Mouse (Mus musculus) hindbrain, embryonic 12.5 days (tissue): ENCODE results near the gene Hoxd9. TPM values are rescaled to one million over a fixed set of nuclear protein-coding genes. Genes with fewer than 3 reads are reported as not detected.

Experiments used
- ATAC-seq: fragments of 200-750 bp; cut with Nextera tagmentation; 2 replicates; pipeline ENCODE4 v1.8.0; 2017; ENCODE audit warnings: moderate TSS enrichment; ENCODE audit not compliant: low FRiP score
- H3K27ac ChIP-seq: fragments of 300-500 bp; sonication (generic); 2 replicates; pipeline ENCODE4 v1.5.1; 2016; ENCODE audit warnings: mild to moderate bottlenecking
- H3K27me3 ChIP-seq: fragments of 300-500 bp; sonication (generic); 2 replicates; pipeline ENCODE4 v1.6.1; 2016; ENCODE audit warnings: mild to moderate bottlenecking
- H3K36me3 ChIP-seq: fragments of 300-500 bp; sonication (generic); 2 replicates; pipeline ENCODE4 v1.6.1; 2016; ENCODE audit warnings: mild to moderate bottlenecking
- H3K4me1 ChIP-seq: fragments of 300-500 bp; sonication (generic); 2 replicates; pipeline ENCODE4 v1.6.1; 2016
- H3K4me2 ChIP-seq: fragments of 300-500 bp; sonication (generic); replicated peaks from 2 replicates; pipeline ENCODE4 v1.6.1; 2016; ENCODE audit warnings: mild to moderate bottlenecking
- H3K4me3 ChIP-seq: fragments of 300-500 bp; sonication (generic); 2 replicates; pipeline ENCODE4 v1.5.1; 2016; ENCODE audit warnings: mild to moderate bottlenecking
- H3K9ac ChIP-seq: fragments of 300-500 bp; sonication (generic); 2 replicates; pipeline ENCODE4 v1.6.1; 2016; ENCODE audit warnings: mild to moderate bottlenecking, moderate library complexity
- H3K9me3 ChIP-seq: fragments of 300-500 bp; sonication (generic); replicated peaks from 2 replicates; pipeline ENCODE4 v1.6.1; 2016; ENCODE audit warnings: mild to moderate bottlenecking
- WGBS: fragments of 180-500 bp; shearing (Covaris S2); methylation state at CpG from one replicate; pipeline ENCODE4 v1.1.7; 2016; 5-methylcytosine and 5-hydroxymethylcytosine counted together
- polyA plus RNA-seq: library from polyadenylated mRNA; unstranded; fragments of >200 nt; fragmentation: Nextera tagmentation; extraction: Ambion mirVana; gene quantifications from 2 replicates; pipeline ENCODE4 v1.2.1, GENCODE M21; 2016

The Hoxd9 gene
- polyA plus RNA-seq, 1 experiment from 2014 or later, result not detected

- 1% methylated on average over 14 of the region's 14 CpGs for WGBS
- Histone ChIP-seq H3K4me3 (no peak overlapping the region), H3K36me3 (no peaks in the 10 kb centered on the region), H3K4me2 (no peak overlapping the region), H3K9me3 (no peaks in the 10 kb centered on the region), H3K4me1 (peaks cover 11% of the 10 kb centered on the region), H3K9ac (no peak overlapping the region), H3K27me3 (peaks cover 98% of the 10 kb centered on the region), H3K27ac (no peak overlapping the region)
- ATAC-seq, result no peak
These were observed 17.4 kb downstream of the Hoxd9 start for GRCm38 (mm10) chr2:74714881-74715280.

DNA sequence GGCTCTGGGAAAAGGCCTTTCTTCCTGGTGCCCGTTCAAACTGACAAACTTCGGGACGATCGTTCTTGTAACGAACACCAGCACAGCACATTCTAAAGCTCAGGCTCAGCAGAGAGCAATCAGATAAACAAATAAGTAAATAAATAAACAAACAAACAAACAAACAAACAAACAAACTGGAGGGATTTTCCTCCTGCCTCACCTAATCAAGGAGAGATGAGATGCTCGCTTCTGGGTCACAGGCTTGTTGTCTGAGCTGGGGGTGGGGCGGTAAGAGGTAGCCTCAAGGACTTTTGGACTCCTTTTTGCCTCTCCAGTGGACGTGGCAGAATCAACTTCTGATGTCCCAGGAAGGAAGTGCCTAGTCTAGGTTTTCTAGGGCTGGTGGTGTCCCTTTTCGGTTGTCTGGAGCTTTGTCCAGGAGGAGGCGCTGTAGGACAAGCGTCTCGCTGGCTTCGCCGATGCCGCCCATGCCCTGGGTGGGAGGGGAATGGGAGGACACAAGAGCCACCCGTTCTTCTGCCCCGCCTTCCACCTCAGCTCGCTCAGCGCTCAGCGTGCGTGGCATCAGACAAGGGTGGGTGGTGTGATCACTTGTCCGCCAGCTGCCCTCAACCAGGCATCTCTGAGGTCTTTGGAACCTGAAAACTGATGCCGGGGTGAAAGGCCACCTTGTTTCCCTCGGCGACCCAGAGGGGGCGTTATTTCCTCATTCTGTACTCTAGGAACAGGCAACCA is 18.1 kb downstream of the Hoxd9 start:
- Histone ChIP-seq H3K9ac (no peak overlapping the region), H3K9me3 (no peaks in the 10 kb centered on the region), H3K27ac (no peak overlapping the region), H3K27me3 (peaks cover 98% of the 10 kb centered on the region), H3K4me2 (peak overlapping the region; percentile 54), H3K4me3 (no peak overlapping the region), H3K36me3 (no peaks in the 10 kb centered on the region), H3K4me1 (peaks cover 11% of the 10 kb centered on the region)
- WGBS, result 2% methylated on average over 26 of the region's 26 CpGs
- ATAC-seq, result peak; percentile 80

GRCm38 (mm10) chr2:74720384-74720783 is 22.9 kb downstream of the Hoxd9 start:
- Histone ChIP-seq H3K4me2 (no peak overlapping the region), H3K9ac (no peak overlapping the region), H3K36me3 (no peaks in the 10 kb centered on the region), H3K27me3 (peaks cover 100% of the 10 kb centered on the region), H3K4me3 (no peak overlapping the region), H3K27ac (no peak overlapping the region), H3K4me1 (peaks cover 2% of the 10 kb centered on the region; the same call in 1 of the 2 replicates), H3K9me3 (no peaks in the 10 kb centered on the region)
- WGBS, result 11% methylated on average over 2 of the region's 2 CpGs
- ATAC-seq, result no peak

DNA sequence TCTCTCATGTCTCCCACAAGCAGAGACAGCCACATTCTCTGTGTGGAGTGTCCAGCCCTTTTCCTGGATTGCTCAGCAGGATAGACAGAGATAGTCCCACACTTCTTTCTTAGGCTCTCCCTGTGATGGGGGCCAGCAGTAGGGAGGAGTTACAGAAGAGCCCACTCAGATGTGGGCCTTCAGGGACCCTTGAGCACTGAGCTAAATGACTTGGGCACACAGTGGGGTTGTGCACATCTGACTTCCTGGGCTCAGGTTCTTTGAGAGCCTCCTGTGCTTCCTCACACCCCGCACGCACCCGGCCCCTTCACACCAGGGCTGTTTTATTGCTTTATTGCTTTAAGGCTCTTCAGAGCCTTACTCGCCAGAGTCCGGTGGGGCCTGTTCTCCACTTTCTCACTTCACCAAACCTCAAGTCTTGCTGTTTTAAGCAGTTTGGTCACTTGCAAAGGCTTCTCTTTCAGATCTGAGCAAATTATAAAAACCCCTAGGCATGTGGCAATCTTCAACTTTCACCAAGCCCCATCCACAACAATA is 23.5 kb downstream of the Hoxd9 start:
- Histone ChIP-seq H3K9ac (no peak overlapping the region), H3K4me2 (no peak overlapping the region), H3K27me3 (peaks cover 100% of the 10 kb centered on the region), H3K27ac (no peak overlapping the region), H3K9me3 (no peaks in the 10 kb centered on the region), H3K4me1 (no peaks in the 10 kb centered on the region), H3K36me3 (no peaks in the 10 kb centered on the region), H3K4me3 (no peak overlapping the region)
- ATAC-seq, result no peak
- 7% methylated on average over 5 of the region's 5 CpGs for WGBS

DNA sequence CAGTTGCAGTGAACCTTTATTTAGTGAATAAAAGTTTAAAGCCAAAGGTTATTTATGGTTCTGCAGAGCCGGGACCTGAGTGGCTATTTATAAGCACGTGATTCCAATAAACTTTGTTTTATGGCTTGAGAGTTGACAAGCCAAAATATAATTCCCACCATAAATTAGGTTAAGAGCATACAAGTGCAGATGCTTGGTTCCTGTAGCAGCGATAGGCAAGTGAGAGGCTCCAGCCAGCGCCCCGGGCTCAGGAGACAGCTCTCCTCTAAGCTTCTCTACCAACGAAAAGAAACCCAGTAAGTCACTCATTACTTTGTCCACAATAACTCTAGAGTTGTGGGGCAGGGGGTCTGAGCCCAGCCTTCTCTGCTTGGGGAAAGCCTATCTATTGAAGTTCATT is 24.4 kb downstream of the Hoxd9 start:
- H3K27me3 ChIP-seq, result peaks cover 100% of the 10 kb centered on the region
- H3K9ac ChIP-seq, result no peak overlapping the region
- H3K9me3 ChIP-seq, result no peaks in the 10 kb centered on the region
- no peaks in the 10 kb centered on the region for H3K4me1 ChIP-seq
- H3K36me3 ChIP-seq, result no peaks in the 10 kb centered on the region
- no peak for ATAC-seq
- peak overlapping the region; percentile 49; the same call in 1 of the 2 replicates for H3K4me2 ChIP-seq
- H3K4me3 ChIP-seq, result no peak overlapping the region
- no peak overlapping the region for H3K27ac ChIP-seq
- 3% methylated on average over 6 of the region's 6 CpGs for WGBS

DNA sequence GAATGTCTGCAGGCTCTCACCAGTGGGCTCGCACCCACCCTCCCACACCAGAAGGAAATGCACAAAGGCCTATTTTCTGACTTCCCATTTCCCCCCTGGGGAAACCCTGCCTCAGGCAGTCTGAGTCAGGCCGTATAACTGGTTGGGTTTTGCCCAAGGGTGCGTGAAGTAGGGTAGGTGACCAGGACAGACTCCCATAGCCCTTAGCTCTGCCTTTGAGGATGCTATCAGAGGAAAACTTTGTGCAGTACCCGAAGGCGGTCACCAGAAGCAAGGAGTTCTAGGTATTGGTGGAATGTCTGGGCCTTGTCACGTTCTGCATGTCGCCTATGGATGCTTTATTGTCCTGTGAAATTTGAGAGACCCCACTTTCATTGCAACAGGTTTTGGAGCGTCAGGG is 25.4 kb downstream of the Hoxd9 start:
- Histone ChIP-seq H3K9me3 (no peaks in the 10 kb centered on the region), H3K4me2 (peak overlapping the region; percentile 49), H3K4me3 (peak overlapping the region; percentile 16), H3K36me3 (no peaks in the 10 kb centered on the region), H3K27me3 (peaks cover 100% of the 10 kb centered on the region), H3K9ac (0 out of 2 replicates have a peak overlapping the region, but pooled peaks have one; percentile 2), H3K27ac (no peak overlapping the region), H3K4me1 (no peaks in the 10 kb centered on the region)
- no peak for ATAC-seq
- WGBS, result 4% methylated on average over 8 of the region's 8 CpGs

DNA sequence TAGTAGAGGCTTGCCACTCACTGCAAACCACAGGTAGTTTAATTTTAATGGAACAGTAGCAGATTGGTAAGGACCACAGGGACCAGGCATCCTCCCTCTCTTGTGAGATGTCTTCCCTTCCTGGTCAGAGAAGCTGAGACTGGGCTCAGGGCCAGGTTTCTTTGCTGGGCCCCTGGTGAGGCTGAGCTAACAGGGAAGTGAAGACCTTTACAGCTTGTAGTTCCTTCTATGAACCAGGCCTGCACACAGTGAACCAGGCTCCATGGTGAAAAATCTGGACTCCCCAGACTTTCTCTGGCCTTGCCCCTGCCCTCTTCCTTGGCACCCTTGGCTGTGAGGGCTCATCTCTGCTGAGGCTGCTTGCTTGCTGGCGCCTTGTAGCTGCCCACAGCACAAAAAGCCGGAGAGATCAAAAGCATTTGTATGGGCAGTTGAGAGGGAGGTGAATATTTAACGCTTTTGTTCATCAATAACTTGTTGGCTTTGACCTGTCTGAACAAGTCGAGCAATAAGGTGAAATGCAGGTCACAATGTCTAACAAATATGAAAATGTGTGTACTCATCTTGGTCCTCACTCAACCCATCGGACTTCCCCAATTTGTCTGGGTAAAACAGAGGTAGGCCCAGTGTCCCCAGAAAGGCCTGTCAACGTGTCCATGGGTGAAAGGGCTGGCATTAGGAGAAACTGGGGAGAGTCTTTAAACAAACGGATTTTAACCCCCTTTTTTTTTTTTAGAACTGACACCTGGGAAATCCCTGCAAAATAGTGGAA is 26.9 kb downstream of the Hoxd9 start:
- WGBS, result 9% methylated on average over 7 of the region's 7 CpGs
- Histone ChIP-seq H3K27me3 (peaks cover 99% of the 10 kb centered on the region), H3K4me1 (no peaks in the 10 kb centered on the region), H3K4me3 (peak overlapping the region; percentile 16), H3K9ac (peak overlapping the region; percentile 53), H3K27ac (peak overlapping the region; percentile 52), H3K9me3 (no peaks in the 10 kb centered on the region), H3K36me3 (no peaks in the 10 kb centered on the region), H3K4me2 (peak overlapping the region; percentile 49)
- ATAC-seq, result no peak

DNA sequence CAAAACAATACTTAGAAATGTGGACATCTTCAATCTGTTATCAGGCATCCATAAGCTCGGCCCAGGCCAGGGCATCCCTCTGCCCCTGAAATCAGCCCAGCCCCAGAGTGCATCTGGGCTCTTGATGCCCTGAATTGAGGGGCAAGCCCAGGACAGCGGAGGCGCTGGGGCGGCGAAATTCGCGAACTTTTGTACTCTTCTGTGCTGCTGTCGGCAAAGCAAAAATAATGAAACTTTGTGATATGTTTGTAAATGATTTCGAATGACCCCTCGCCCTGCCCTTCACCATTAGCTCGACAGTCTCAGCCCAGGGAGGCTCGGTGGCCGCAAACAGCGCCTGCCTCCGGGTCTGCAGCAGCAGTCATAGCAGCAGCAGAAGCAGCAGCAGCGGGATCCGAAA is 27.6 kb downstream of the Hoxd9 start:
- peak overlapping the region; percentile 85; the same call in 1 of the 2 replicates for H3K27ac ChIP-seq
- no peak for ATAC-seq

DNA sequence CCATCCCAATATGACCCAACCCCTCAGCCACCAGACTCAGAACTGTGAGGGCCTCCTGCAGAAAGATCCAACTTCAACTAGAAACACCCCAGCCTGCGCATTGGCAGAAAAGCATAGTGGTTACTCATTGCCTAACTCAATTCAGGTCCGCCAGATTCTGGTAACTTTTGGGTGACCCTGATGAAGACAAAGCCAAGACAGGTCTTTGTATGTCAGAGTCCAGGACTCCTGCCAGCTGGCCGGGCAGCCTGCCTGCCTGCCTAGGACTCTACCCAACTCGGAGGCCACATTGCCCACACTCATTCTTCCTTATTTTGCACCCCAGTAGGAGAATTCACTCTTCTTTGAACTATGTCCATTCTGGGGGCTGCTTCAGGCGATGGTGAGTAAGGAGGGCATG is 29.0 kb downstream of the Hoxd9 start, which contains the start of gene Gm28230:
Gm28230 (plus strand) TSS at position 178 of the 400 bp plus-strand sequence.
- peak within 1 kb of the TSS; percentile 49 for H3K4me3 ChIP-seq
- peak within 1 kb of the TSS; percentile 73 for H3K9ac ChIP-seq
- peak within 1 kb of the TSS; percentile 85 for H3K27ac ChIP-seq
- no peaks in the 10 kb centered on the region for H3K4me1 ChIP-seq
- no peaks in the 10 kb centered on the region for H3K36me3 ChIP-seq
- no peak; the same call in 1 of the 2 replicates for ATAC-seq
- no peaks in the 10 kb centered on the region for H3K9me3 ChIP-seq
- WGBS, result 5% methylated on average over 5 of the region's 5 CpGs
- H3K27me3 ChIP-seq, result peaks cover 96% of the 10 kb centered on the region
- peak within 1 kb of the TSS; percentile 49 for H3K4me2 ChIP-seq

More for the DNA sequence above, 27.6 kb downstream of the Hoxd9 start:
- Histone ChIP-seq H3K4me2 (peak overlapping the region; percentile 49), H3K9ac (peak overlapping the region; percentile 53), H3K4me1 (no peaks in the 10 kb centered on the region), H3K36me3 (no peaks in the 10 kb centered on the region), H3K27me3 (peaks cover 97% of the 10 kb centered on the region), H3K9me3 (no peaks in the 10 kb centered on the region), H3K4me3 (peak overlapping the region; percentile 49)
- WGBS, result 2% methylated on average over 17 of the region's 17 CpGs

DNA sequence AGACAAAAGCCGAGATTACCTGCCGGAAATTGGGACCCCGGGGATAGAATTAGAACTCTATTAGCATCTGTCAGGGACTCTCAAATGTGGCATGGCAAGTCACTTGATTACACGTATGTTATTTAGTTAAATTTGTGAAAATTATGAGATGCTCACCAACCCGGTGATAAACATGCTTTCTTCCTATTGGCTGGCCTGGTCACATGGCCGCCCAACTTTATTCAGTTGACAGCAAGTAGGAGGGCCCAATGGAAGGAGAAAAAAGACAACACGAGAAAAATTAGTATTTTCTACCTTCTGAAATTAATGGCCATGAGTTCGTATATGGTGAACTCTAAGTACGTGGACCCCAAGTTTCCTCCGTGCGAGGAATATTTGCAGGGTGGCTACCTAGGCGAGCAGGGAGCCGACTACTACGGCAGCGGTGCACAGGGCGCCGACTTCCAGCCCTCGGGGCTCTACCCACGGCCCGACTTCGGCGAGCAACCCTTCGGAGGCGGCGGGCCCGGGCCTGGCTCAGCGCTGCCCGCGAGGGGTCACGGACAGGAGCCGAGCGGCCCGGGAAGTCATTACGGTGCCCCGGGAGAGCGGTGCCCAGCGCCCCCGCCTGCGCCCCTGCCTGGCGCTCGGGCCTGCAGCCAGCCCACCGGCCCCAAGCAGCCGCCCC is 29.6 kb downstream of the Hoxd9 start:
- Histone ChIP-seq H3K9ac (peak overlapping the region; percentile 73), H3K4me1 (no peaks in the 10 kb centered on the region), H3K27ac (peak overlapping the region; percentile 85), H3K9me3 (no peaks in the 10 kb centered on the region), H3K4me3 (peak overlapping the region; percentile 49), H3K4me2 (peak overlapping the region; percentile 49), H3K36me3 (no peaks in the 10 kb centered on the region), H3K27me3 (peaks cover 95% of the 10 kb centered on the region)
- WGBS, result under 1% methylated on average over 42 of the region's 43 CpGs
- ATAC-seq, result peak; percentile 62; the same call in 1 of the 2 replicates

- no peaks in the 10 kb centered on the region for H3K9me3 ChIP-seq
- no peaks in the 10 kb centered on the region for H3K4me1 ChIP-seq
- ATAC-seq, result 0 out of 2 replicates have a peak, but pooled peaks have one; percentile 19
- peak overlapping the region; percentile 49 for H3K4me3 ChIP-seq
- H3K9ac ChIP-seq, result peak overlapping the region; percentile 73
- no peaks in the 10 kb centered on the region for H3K36me3 ChIP-seq
- H3K27me3 ChIP-seq, result peaks cover 95% of the 10 kb centered on the region
- H3K27ac ChIP-seq, result peak overlapping the region; percentile 81
- WGBS, result under 1% methylated on average over 24 of the region's 25 CpGs
- peak overlapping the region; percentile 49 for H3K4me2 ChIP-seq
These were observed 30.2 kb downstream of the Hoxd9 start for GRCm38 (mm10) chr2:74727640-74728302.
